Mouse (Mus musculus) CD4-positive, CD25-positive, alpha-beta regulatory T cell, adult 4 months (primary cell): ENCODE data around the gene Vps35l. TPM values are rescaled to one million over a fixed set of nuclear protein-coding genes. Genes with fewer than 3 reads are reported as not detected.

Experiments used
- ATAC-seq: one replicate; pipeline ENCODE4 v1.8.0; 2017
- polyA plus RNA-seq, 2 experiments: library from polyadenylated mRNA; unstranded; fragments of 100-300 nt; shearing (Covaris generic); gene quantifications; one replicate each; pipeline ENCODE4 v1.2.1; 2017

Vps35l gene
- polyA plus RNA-seq, 2 experiments from 2014 or later, result 67.3 to 132 TPM

DNA sequence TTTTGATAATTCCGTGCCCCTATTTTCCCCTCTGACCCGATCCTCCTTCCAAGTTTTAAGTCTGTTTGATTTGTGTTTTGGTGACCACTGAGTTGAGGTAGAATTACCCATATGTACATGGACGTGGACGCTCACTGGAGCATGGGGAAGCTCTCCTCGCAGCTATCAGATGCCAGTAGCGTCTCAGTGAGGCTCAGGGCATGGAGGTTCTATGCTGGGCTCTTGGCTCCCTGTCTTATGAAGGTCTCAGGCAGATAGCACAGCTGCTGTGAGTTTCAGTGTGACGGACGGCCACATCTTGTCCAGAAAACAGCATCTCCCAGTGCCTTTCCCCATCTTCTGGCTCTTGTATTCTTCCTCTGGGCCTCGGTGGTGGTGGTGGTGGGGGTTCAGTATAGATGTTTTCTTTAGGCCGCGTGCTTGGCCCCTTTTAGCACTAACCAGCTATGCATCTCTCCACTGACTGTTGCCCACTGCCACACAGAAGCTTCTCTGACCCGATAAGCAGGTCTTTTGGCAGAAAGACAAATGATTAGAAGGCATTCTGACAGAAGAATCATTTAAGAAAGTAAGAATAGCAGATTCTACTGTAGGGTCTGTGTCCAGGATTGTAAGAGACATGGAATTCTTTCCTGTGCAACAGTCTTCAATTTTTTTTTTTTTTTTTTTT, 82.0 kb downstream of the Vps35l start:
- no peak for ATAC-seq

DNA sequence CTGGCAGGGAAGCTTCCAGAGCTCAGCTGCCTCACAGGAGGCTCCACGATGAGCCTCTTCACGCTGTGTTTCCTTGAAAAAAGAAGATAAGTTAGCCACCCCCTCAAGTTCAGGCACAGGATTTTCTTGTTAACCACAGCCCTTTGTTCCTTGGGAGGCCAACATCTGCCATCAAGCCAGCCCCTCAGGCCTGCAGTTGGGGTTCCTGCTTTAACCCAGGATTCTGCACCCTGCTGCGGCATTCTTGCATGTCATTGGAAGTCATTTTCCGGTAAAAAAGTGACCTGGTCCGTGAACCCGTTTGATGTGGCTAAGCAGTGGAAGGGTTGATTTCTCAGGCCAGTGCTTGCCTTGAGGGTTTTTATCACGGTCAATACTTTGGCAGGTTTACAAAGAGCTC, 84.4 kb downstream of the Vps35l start:
- no peak for ATAC-seq

- no peak for ATAC-seq
Observed at GRCm38 (mm10) chr7:118827975-118828416, 88.0 kb downstream of the Vps35l start.

DNA sequence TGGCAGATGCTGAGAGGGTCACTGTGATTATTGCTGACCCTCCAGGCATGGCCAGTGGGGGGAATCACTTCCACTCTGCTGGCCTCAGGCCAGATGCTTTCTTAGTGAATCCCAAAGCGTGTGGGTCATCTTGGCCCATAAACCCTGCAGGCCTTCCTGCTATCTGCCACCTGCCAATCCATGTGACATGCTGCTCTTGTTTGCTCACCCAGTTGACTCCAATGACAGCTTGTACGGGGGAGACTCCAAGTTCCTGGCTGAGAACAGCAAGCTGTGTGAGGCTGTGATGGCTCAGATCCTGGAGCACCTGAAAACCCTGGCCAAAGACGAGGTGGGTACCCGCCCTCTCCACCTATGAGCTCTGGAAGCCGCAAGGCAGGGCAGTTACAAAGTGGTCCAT, 97.9 kb downstream of the Vps35l start:
- ATAC-seq, result no peak

- no peak for ATAC-seq
Observed at GRCm38 (mm10) chr7:118841030-118841745, 101.2 kb downstream of the Vps35l start.

DNA sequence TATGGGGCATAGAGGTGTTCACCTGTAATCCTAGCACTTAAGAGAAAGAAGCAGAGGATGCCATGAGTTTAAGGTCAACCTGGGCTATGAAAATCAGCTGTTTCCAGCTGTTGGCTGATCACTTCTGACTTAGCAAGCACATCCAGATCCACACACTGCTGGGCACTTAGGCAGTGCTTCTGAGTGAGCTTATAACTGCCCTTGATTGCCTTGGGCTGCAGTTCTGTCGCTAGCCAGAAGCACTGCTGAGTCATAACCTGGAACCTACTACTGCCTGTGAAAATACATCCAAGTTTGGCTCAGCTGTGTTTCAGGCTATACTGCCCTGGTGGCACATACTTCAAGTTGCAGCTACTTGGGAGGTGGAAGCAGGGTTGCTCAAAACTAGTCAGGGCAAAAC, 101.8 kb downstream of the Vps35l start:
- no peak for ATAC-seq

DNA sequence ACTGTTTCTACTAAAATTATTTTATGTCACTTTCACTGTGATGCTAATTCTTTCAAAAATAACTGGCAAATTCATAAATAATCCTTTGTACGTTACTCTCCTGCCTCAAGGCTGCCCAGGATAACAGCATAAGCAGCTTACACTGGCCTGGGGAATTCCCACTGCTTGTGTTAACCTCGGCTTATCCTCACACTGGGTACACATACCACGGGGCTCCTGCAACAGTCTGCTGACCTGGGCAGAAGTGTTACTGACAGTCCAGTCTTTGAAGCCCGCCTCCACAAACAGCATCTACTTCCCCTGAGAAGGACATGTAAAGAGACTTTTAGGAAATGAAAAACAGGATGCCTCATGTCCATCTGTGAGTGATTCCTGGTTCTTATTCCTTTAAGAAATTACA, 102.9 kb downstream of the Vps35l start:
- ATAC-seq, result no peak

DNA sequence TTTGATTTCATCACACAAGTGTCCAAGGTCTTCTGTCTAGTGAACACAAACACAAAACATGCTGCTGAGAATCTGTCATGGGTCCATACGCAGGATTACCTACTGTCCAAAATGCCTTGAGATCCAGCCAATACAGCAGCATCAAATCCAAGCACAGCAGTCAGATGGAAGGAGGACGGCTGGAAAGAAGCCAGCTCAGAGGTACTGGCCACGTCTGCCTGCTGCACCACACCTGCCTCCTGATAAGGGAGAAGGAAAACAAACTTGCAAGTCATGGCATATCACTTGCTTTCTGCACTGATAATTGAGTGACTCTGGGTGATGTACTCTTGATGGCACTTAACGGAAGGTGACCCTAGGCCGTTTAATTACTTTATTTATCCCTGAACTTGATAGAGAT, 105.1 kb downstream of the Vps35l start:
- no peak for ATAC-seq

DNA sequence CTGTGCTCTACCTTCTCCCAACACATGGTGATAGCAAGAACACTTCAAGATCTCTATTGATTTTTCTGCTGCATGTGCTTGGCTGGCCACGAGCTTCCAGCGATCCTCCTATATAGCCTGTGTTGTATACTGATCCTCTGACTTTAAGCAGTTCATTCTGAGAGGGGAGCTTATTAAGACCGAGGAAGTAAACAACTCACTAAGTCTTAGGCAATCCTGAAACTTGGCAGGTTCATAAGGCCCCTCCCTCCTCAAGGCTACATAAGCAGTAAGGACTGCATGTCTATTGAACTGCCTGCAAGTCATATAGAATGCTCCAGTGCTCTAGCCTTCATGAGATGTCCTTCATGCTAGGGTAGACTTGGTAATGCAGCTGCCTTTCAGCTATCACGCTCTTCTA, 106.3 kb downstream of the Vps35l start:
- no peak for ATAC-seq

DNA sequence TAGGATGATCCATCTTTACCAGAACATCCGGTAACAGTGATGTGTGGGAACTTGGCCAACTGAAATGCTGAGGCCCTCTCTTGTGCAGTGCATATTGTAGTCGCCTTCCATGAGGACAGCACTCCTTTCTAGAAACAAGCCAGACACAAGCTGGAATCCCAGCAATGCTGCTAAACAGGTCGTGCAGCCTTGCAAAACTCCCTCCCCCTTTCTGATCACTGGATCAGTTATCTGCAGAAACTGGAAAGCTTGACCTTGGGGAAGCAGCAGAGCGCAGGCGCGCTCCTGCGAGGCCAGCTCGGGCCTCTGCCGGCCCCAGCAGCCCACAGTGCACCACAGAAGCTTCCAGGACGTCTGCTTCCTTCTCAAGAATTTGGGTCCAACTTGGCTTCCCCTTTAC, 108.8 kb downstream of the Vps35l start:
- ATAC-seq, result no peak

GRCm38 (mm10) chr7:118849543-118850250, 109.7 kb downstream of the Vps35l start:
- ATAC-seq, result no peak

DNA sequence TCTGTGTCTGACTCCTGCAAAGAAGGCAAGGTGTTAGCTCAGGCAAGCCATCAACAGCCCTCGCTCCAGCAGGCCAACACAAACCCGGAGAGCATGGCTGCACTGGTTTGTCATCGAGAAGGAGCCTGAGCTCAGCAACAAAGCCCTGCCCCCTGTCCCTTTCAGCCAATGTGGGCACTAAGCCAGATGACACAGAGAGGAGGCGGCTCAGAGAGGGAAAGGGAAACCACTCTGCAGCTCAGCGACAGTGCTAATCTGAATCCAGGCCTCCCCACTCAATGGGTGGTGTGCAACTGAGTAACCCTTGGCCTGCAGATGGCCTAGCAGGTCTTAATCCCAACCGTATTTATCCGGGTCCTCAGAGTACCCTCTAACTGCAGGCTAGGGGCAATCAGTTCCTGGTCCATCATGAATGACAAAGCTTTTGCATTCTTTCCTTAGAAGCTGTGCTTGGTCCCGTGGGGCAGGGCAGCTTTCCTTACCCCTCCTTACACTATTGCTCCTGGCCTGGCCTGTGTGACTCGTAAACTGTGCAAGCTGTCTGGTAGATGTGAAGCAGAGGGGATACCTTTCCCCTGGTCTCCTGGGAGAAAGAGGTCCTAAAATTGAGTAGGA, 110.8 kb downstream of the Vps35l start:
- ATAC-seq, result no peak

DNA sequence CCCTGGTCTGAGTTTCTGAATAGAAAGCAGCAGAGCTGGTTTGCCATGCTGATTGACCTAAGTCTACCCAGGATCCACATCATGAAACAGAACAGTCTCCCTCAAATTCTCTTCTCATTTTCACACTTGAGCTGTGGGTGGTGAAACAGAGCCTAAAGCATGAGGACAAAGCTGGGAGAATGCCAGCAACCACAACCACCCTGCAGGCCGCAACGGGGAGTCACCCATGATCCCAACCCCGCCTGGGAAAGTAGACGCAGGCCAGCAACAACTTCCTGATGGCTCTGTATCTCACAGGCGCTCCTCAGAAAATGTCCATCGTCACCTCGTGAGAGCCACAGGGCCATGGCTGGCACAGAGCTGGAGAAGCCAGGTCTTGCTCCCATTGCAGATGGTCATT, 111.5 kb downstream of the Vps35l start:
- no peak for ATAC-seq

DNA sequence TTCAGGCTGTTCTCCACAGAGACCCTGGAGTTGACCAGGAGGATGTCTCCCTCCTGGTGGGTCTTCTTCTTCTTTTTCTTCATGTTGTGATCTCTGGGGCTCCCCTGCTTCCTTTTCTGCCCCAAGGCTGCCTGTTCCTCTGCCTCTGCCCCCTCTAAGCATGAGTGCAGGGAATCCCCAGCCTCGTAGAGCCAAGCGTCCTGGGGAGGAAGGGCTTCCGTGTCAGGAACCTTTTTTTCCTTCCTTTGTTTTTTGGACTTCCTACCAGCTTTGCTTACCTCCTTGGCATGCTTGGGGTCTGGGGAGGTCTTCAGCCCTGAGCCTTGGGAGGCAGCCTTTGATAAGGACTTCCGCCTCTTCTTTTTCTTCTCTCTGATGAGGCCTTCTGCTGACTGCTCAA, 112.6 kb downstream of the Vps35l start:
- no peak for ATAC-seq

- no peak for ATAC-seq
Observed at GRCm38 (mm10) chr7:118854606-118855005, 114.6 kb downstream of the Vps35l start.

DNA sequence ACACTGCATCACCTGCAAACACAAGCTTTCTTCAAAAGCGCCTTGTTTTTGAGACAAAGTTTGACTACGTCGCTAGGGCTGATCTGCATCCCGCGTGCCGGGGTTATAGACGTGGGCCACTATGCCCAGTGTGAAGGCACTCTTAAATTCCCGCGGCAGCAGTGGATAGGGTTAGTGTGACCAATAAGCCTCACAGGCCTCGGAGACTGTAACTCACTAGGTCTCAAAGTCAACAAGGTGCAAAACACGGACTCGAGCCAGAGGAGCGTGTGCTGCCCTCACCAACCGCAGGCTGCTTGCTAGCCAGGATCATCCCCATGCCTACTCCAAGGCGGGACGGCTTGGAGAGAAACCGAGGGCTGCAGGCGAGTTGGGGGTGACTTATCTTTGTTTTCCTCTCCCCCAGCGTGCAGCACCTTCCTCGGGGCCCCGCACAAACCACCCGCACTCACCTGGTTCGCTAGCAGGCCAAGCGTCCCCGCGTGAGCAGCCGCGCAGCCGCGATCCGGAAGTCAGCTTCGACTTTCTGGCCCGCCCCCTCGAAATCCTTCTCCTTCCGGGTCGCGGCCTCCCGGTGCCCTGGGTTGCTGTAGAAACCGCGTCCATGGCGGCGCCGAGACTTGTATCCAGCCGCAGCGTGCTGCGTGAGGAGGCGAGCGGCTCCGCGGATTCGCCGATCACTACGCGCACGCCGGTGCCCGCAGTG, 115.3 kb downstream of the Vps35l start, which contains the start of gene Iqck:
TSS of gene Iqck (plus strand) at position 582 of the 706 bp plus-strand sequence.
- peak; percentile 99 for ATAC-seq

- ATAC-seq, result peak; percentile 24
Observed at GRCm38 (mm10) chr7:118855877-118856304, 115.9 kb downstream of the Vps35l start, which contains the start of gene Knop1. Knop1 (minus strand) TSS chr7:118856254.

DNA sequence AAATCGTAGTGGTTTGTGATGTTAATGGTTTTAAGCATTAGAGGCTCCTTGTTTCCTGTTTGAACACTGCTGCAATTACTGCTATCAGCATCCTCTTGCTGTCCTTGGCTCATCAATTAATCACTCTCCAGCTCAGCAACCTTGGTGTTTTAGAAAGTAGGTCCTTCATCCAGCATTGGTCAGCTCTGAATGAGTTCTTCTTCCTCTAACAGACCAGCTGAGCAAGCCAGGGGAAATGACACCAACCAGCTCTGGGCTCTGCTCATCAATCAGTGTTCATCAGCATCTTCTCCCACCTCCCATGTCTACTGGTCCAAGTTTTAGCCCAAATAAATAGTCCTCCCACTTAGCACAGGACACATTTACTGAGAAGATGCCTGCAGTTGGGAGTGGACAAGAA, 118.6 kb downstream of the Vps35l start:
- no peak for ATAC-seq

DNA sequence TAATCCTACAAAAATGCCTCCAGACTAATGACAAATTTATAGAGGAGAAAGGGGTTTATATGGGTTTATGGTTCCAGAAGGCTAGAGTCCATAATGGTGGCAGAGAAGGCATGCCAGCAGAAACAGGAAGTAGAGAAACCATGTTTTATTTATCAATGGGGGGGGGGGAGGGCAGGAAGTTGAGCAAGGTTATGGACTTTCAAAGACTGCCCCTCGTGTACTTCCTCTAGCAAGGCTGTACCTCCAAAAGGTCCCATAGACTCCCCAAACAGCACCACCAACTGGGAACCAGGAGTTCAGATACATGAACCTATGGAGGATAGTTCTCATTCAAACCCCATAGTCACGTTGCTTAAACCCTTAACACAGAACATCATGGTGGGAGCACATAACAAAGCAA, 125.3 kb downstream of the Vps35l start:
- ATAC-seq, result no peak

DNA sequence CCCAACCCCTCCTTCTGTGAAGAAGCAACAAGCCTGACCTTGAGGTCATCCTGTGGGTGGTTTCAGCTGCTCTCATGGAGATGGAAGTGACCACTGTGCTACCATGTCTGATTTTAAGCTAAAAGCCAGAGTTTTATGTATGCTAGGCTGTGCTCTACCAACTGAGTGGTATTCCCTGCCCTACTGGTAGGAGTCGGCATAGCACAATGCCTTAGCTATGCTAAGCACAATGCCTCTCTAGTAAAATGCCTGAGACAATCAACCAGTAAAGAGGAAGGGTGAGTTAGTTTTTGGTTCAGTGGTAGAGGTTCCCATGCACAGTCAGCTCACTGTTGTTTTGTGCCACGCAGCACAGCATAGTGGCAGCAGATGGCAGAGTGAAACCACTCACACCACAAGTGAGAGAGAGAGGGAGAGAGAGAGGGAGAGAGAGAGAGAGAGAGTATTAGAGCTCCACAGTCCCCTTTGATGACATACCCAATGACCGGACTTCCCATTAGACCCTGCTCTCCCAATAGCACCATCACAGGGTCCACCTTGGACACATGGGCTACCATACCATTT, 139.5 kb downstream of the Vps35l start:
- ATAC-seq, result no peak

- no peak for ATAC-seq
Observed at GRCm38 (mm10) chr7:118883957-118884356, 143.9 kb downstream of the Vps35l start.

- ATAC-seq, result no peak
Observed at GRCm38 (mm10) chr7:118884969-118885368, 144.9 kb downstream of the Vps35l start.
